8 mouse cellular contexts compared by ENCODE assay signal in the genomic region with DNA sequence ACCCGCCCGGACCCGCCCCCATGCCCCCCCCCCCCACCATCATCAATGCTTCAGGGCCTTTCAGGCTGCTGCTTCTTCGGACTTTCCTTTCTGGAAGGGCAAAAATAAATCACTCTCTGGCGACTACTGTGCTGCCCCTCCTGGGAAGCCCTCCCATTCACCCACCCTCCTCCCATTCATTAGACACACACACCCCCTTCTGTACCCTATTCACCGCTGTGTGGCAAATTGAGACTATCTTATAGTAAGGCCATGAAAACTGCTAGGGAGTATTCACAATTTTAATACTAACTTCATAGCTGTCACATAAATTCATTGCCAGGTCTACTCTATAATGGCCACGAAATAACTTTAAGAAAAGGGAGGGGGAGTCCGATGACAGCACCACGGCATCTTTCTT. TPM values are rescaled to one million over a fixed set of nuclear protein-coding genes. Genes with fewer than 3 reads are reported as not detected.
DNase-seq lines count a peak whose midpoint lies in the region; ATAC-seq lines count a peak whose summit lies in the region.

No protein-coding gene starts in this region.

- 0 out of 2 replicates have a peak, but pooled peaks have one; percentile 4 for ATAC-seq in lung, embryonic 15.5 days (ENCODE audit: borderline replicate concordance, extremely low read depth, low FRiP score, low TSS enrichment)
- ATAC-seq in intestine, embryonic 15.5 days: peak; percentile 50
- peak; percentile 54; the same call in 1 of the 2 replicates for ATAC-seq in neural tube, embryonic 15.5 days (ENCODE audit: low FRiP score)

- peaks cover 9% of the 10 kb centered on the region for H3K4me1 ChIP-seq in lung, embryonic 15.5 days
- H3K4me1 ChIP-seq in intestine, embryonic 15.5 days (replicated peaks): peaks cover 8% of the 10 kb centered on the region
- peaks cover 17% of the 10 kb centered on the region for H3K4me1 ChIP-seq in neural tube, embryonic 15.5 days

- no peak overlapping the region for H3K27ac ChIP-seq in lung, embryonic 15.5 days
- H3K27ac ChIP-seq in intestine, embryonic 15.5 days: no peak overlapping the region
- H3K27ac ChIP-seq in neural tube, embryonic 15.5 days (replicated peaks): peak overlapping the region; percentile 72

- DNase-seq in cerebellum, adult 11-12 months: peak; percentile 4
- DNase-seq in cerebellum, postnatal 14 days: no peak
- DNase-seq in lung, postnatal 36 days: no peak
- no peak for DNase-seq in Muller cell, postnatal 12 days (ENCODE audit: inconsistent ontology term)
- no peak for DNase-seq in thymus, postnatal 25 days

- H3K4me2 ChIP-seq in lung, embryonic 15.5 days: peak overlapping the region; percentile 91; the same call in 1 of the 2 replicates
- H3K4me2 ChIP-seq in intestine, embryonic 15.5 days (replicated peaks): peak overlapping the region; percentile 94
- peak overlapping the region; percentile 91 for H3K4me2 ChIP-seq in neural tube, embryonic 15.5 days

- 37% methylated on average over 6 of the region's 9 CpGs for WGBS in lung, embryonic 15.5 days
- 26% methylated on average over 9 of the region's 9 CpGs for WGBS in intestine, embryonic 15.5 days
- 7% methylated on average over 9 of the region's 9 CpGs for WGBS in neural tube, embryonic 15.5 days

- no peaks in the 10 kb centered on the region for H3K27me3 ChIP-seq in lung, embryonic 15.5 days
- H3K27me3 ChIP-seq in intestine, embryonic 15.5 days (replicated peaks): no peaks in the 10 kb centered on the region
- H3K27me3 ChIP-seq in neural tube, embryonic 15.5 days (replicated peaks): no peaks in the 10 kb centered on the region

- H3K36me3 ChIP-seq in lung, embryonic 15.5 days: no peaks in the 10 kb centered on the region
- no peaks in the 10 kb centered on the region for H3K36me3 ChIP-seq in intestine, embryonic 15.5 days
- H3K36me3 ChIP-seq in neural tube, embryonic 15.5 days: no peaks in the 10 kb centered on the region

- no peak overlapping the region for H3K9ac ChIP-seq in lung, embryonic 15.5 days
- no peak overlapping the region for H3K9ac ChIP-seq in intestine, embryonic 15.5 days
- no peak overlapping the region; the same call in 1 of the 2 replicates for H3K9ac ChIP-seq in neural tube, embryonic 15.5 days (replicated peaks)

- no peak overlapping the region for H3K4me3 ChIP-seq in lung, embryonic 15.5 days
- H3K4me3 ChIP-seq in intestine, embryonic 15.5 days (replicated peaks): no peak overlapping the region
- H3K4me3 ChIP-seq in neural tube, embryonic 15.5 days (replicated peaks): peak overlapping the region; percentile 57

- no peaks in the 10 kb centered on the region for H3K9me3 ChIP-seq in lung, embryonic 15.5 days
- H3K9me3 ChIP-seq in intestine, embryonic 15.5 days: no peaks in the 10 kb centered on the region
- H3K9me3 ChIP-seq in neural tube, embryonic 15.5 days (replicated peaks): no peaks in the 10 kb centered on the region

RNA-seq across cellular contexts. Expression of gene 1700113H08Rik, which starts 1.1 kb away (rescaled TPM):
- not detected in 2 replicates for polyA plus RNA-seq in lung, embryonic 15.5 days (2015; fragmentation: Nextera tagmentation; extraction: Ambion mirVana)
- polyA plus RNA-seq in intestine, embryonic 15.5 days (2015; fragmentation: Nextera tagmentation; extraction: Ambion mirVana): not detected in 2 replicates
- 0.26 and 0.37 TPM in 2 replicates for polyA plus RNA-seq in neural tube, embryonic 15.5 days (2015; fragmentation: Nextera tagmentation; extraction: Ambion mirVana)

RNA-seq across cellular contexts. Expression of gene Stab2, which starts 51.1 kb away (rescaled TPM):
- 5.0 and 6.2 TPM in 2 replicates for polyA plus RNA-seq in lung, embryonic 15.5 days (2015; fragmentation: Nextera tagmentation; extraction: Ambion mirVana)
- 1.1 TPM in 2 replicates for polyA plus RNA-seq in intestine, embryonic 15.5 days (2015; fragmentation: Nextera tagmentation; extraction: Ambion mirVana)
- polyA plus RNA-seq in neural tube, embryonic 15.5 days (2015; fragmentation: Nextera tagmentation; extraction: Ambion mirVana): 0.09 and 0.33 TPM in 2 replicates

Comparison
In these comparisons a context has a peak if more than half of its experiments do, and no peak if none do; other contexts are left out.
1. ATAC-seq: peak in every context shown above with its lines; median percentile 54 in neural tube, embryonic 15.5 days; 50 in intestine, embryonic 15.5 days; 4 in lung, embryonic 15.5 days.